Mouse (Mus musculus): ENCODE results near the gene Nxt1. TPM values are rescaled to one million over a fixed set of nuclear protein-coding genes. Genes with fewer than 3 reads are reported as not detected.
A peak's percentile ranks its signal among the peaks of the same experiment; 100 is the strongest.

The Nxt1 gene
- polyA plus RNA-seq, 1 experiment: 25.5 TPM

DNA sequence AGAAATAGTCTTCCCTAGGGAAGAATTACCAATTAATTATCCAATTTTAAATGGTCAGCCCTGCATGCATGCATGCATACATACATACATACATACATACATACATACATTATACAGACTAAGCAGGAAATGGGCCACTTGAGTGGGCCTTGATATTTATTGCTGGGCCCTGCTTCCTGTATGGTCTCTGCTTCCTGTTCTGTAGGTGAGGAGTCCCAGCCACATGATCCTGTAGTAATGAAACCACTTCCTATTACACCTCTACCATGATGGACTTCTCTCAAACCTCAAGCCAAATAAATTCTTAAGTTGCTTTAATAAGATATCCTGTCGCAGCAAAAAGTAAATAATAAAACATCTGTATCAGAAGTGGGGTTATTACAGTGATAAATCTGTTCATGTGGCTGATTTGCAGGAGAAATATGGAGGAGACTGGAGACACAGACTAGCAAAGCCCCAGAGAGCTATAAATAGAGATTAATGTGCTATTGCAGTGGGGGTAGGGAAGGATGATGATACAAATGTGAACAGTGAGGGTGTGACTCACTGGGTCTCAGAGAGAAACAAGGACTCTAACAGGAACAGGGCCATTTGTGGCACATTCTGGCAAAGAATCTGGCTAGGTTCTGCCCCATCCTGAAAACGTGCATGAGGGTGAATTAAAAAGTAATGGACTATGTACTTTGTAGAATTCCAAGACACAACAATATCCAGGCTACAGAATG is 47.0 kb downstream of the Nxt1 start:
- no peak for TF ChIP-seq POLR2A (IDR thresholded peaks at IDR 0.05; ENCODE audit: low read depth, low read length)
- TF ChIP-seq CTCF (IDR thresholded peaks at IDR 0.05; ENCODE audit: borderline replicate concordance, insufficient read depth, low read length): no peak
- Histone ChIP-seq H3K4me3 (ENCODE audit: insufficient read depth, low read length) (no peak overlapping the region), H3K4me1 (ENCODE audit: control insufficient read depth, insufficient read depth, low read length) (0 out of 2 replicates have a peak, but pooled peaks cover 2% of the 10 kb centered on the region), H3K27ac (ENCODE audit: insufficient read depth, low read length) (0 out of 2 replicates have a peak overlapping the region, but pooled peaks have one; percentile 25)

Other genes with a start within 250 kb of the Nxt1 start
- 0.50 and 1.1 TPM in 2 replicates for gene Cd93, start 229.0 kb upstream of the Nxt1 start, polyA plus RNA-seq (2011; ENCODE audit: insufficient read length, low read depth, missing spikeins)
- 17.8 and 23.5 TPM in 2 replicates for gene Gzf1, start 8.4 kb downstream of the Nxt1 start, polyA plus RNA-seq (2011; ENCODE audit: insufficient read length, low read depth, missing spikeins)
- gene Napb, start 59.9 kb downstream of the Nxt1 start, polyA plus RNA-seq (2011; ENCODE audit: insufficient read length, low read depth, missing spikeins): 2.5 and 2.8 TPM in 2 replicates
- gene Cstl1, start 77.8 kb downstream of the Nxt1 start, polyA plus RNA-seq (2011; ENCODE audit: insufficient read length, low read depth, missing spikeins): not detected in 2 replicates
- gene Cst11, start 98.9 kb downstream of the Nxt1 start, polyA plus RNA-seq (2011; ENCODE audit: insufficient read length, low read depth, missing spikeins): not detected in 2 replicates
- gene 8030411F24Rik, start 109.4 kb downstream of the Nxt1 start, polyA plus RNA-seq (2011; ENCODE audit: insufficient read length, low read depth, missing spikeins): not detected in 2 replicates
- not detected in 2 replicates for gene Cst12, start 116.8 kb downstream of the Nxt1 start, polyA plus RNA-seq (2011; ENCODE audit: insufficient read length, low read depth, missing spikeins)
- not detected in 2 replicates for gene Cst8, start 126.2 kb downstream of the Nxt1 start, polyA plus RNA-seq (2011; ENCODE audit: insufficient read length, low read depth, missing spikeins)
- not detected in 2 replicates for gene Cst13, start 147.5 kb downstream of the Nxt1 start, polyA plus RNA-seq (2011; ENCODE audit: insufficient read length, low read depth, missing spikeins)
- gene Cst9, start 162.5 kb downstream of the Nxt1 start, polyA plus RNA-seq (2011; ENCODE audit: insufficient read length, low read depth, missing spikeins): not detected in 2 replicates
- gene 9230104L09Rik, start 192.4 kb downstream of the Nxt1 start, polyA plus RNA-seq (2011; ENCODE audit: insufficient read length, low read depth, missing spikeins): not detected in 2 replicates
- gene Cst3, start 203.1 kb downstream of the Nxt1 start, polyA plus RNA-seq (2011; ENCODE audit: insufficient read length, low read depth, missing spikeins): 381 and 419 TPM in 2 replicates

Data from embryonic fibroblast, embryonic 13.5 days (primary cell).